Mouse (Mus musculus) MEL (cell line): ENCODE results near the gene Fam53b. TPM values are rescaled to one million over a fixed set of nuclear protein-coding genes. Genes with fewer than 3 reads are reported as not detected.

Experiments
- DNase-seq: peaks from one replicate; pipeline ENCODE4 v3.0.0; 2011; ENCODE audit warnings: low read depth, low spot score
- H3K27ac ChIP-seq: 2 replicates; pipeline ENCODE4 v1.5.1; 2012; ENCODE audit warnings: low read depth, mild to moderate bottlenecking, control low read depth, low read length, moderate library complexity; ENCODE audit not compliant: control insufficient read depth
- H3K27me3 ChIP-seq, 2 experiments: fragments of 150-350 bp in 1 of 2; sonication (generic) in 1 of 2; 2 replicates each; pipeline ENCODE4 v1.6.1; 2012; ENCODE audit warnings: low read length in 2 of 2, mild to moderate bottlenecking in 2 of 2, improper control_type of control experiment in 1 of 2, moderate library complexity in 1 of 2; ENCODE audit not compliant: insufficient read depth in 2 of 2, control insufficient read depth in 1 of 2
- H3K36me3 ChIP-seq, 2 experiments: 2 replicates each; pipeline ENCODE4 v1.6.1; 2012 to 2014; ENCODE audit warnings: low read length in 2 of 2, improper control_type of control experiment in 1 of 2, inconsistent platforms in 1 of 2, mild to moderate bottlenecking in 1 of 2; ENCODE audit not compliant: insufficient read depth in 2 of 2, control insufficient read depth in 1 of 2
- H3K4me1 ChIP-seq, 2 experiments: fragments of 150-350 bp in 1 of 2; sonication (generic) in 1 of 2; 2 replicates each; pipeline ENCODE4 v1.6.1; 2012; ENCODE audit warnings: low read length in 2 of 2, improper control_type of control experiment in 1 of 2, mild to moderate bottlenecking in 1 of 2; ENCODE audit not compliant: insufficient read depth in 2 of 2, control insufficient read depth in 1 of 2
- H3K4me3 ChIP-seq, 2 experiments: fragments of 150-350 bp in 1 of 2; sonication (generic) in 1 of 2; 2 replicates each; pipeline ENCODE4 v1.5.1; 2012; ENCODE audit warnings: low read depth in 2 of 2, low read length in 2 of 2, mild to moderate bottlenecking in 2 of 2, moderate library complexity in 2 of 2, control low read depth in 1 of 2, improper control_type of control experiment in 1 of 2; ENCODE audit not compliant: control insufficient read depth in 1 of 2, insufficient read depth in 1 of 2
- H3K79me2 ChIP-seq: 2 replicates; pipeline ENCODE4 v1.6.1; 2012; ENCODE audit warnings: mild to moderate bottlenecking, low read length, moderate library complexity; ENCODE audit not compliant: control insufficient read depth, poor library complexity, insufficient read depth
- H3K9ac ChIP-seq: 2 replicates; pipeline ENCODE4 v1.6.1; 2012; ENCODE audit warnings: low read depth, mild to moderate bottlenecking, control low read depth, low read length, moderate library complexity; ENCODE audit not compliant: control insufficient read depth, poor library complexity, severe bottlenecking
- H3K9me3 ChIP-seq: fragments of 150-350 bp; sonication (generic); replicated peaks from 2 replicates; pipeline ENCODE4 v1.6.1; 2012; ENCODE audit warnings: mild to moderate bottlenecking, low read length, improper control_type of control experiment, moderate library complexity; ENCODE audit not compliant: insufficient read depth
- BHLHE40 ChIP-seq: IDR thresholded peaks from 2 replicates; pipeline ENCODE4 v1.6.1; 2012; ENCODE audit warnings: low read depth, mild to moderate bottlenecking, inconsistent platforms, low read length, improper control_type of control experiment, borderline replicate concordance
- CHD2 ChIP-seq: IDR thresholded peaks from 2 replicates; pipeline ENCODE4 v1.6.1; 2011; ENCODE audit warnings: low read length, improper control_type of control experiment
- CTCF ChIP-seq, 3 experiments: IDR thresholded peaks in 2 of 3; conservative IDR thresholded peaks in 1 of 3; 2 replicates each; pipeline ENCODE4 v1.5.1; 2011 to 2012; ENCODE audit warnings: low read length in 3 of 3, low read depth in 2 of 3, mild to moderate bottlenecking in 2 of 3, improper control_type of control experiment in 1 of 3, inconsistent platforms in 1 of 3, mixed read lengths in 1 of 3, moderate library complexity in 1 of 3; ENCODE audit not compliant: control insufficient read depth in 1 of 3, insufficient read depth in 1 of 3, poor library complexity in 1 of 3, severe bottlenecking in 1 of 3
- E2F4 ChIP-seq: IDR thresholded peaks from 2 replicates; pipeline ENCODE4 v1.6.1; 2011; ENCODE audit warnings: low read depth, low read length, improper control_type of control experiment, borderline replicate concordance
- ETS1 ChIP-seq: IDR thresholded peaks from 2 replicates; pipeline ENCODE4 v1.6.1; 2012; ENCODE audit warnings: low read depth, mild to moderate bottlenecking, inconsistent platforms, low read length, improper control_type of control experiment, moderate library complexity
- GABPA ChIP-seq: IDR thresholded peaks from 2 replicates; pipeline ENCODE4 v1.6.1; 2012; ENCODE audit warnings: low read depth, mild to moderate bottlenecking, inconsistent platforms, low read length, improper control_type of control experiment, moderate library complexity
- JUND ChIP-seq: IDR thresholded peaks from 2 replicates; pipeline ENCODE4 v1.6.1; 2011; ENCODE audit warnings: low read depth, mild to moderate bottlenecking, improper control_type of control experiment, low read length
- MAX ChIP-seq: IDR thresholded peaks from 2 replicates; pipeline ENCODE4 v1.6.1; 2011; ENCODE audit warnings: low read length, improper control_type of control experiment
- MEF2A ChIP-seq: IDR thresholded peaks from 2 replicates; pipeline ENCODE4 v1.6.1; 2014; ENCODE audit warnings: low read depth, mild to moderate bottlenecking, inconsistent platforms, low read length, improper control_type of control experiment; ENCODE audit not compliant: poor library complexity, insufficient replicate concordance, severe bottlenecking; ENCODE audit errors: extremely low read depth
- MYB ChIP-seq: IDR thresholded peaks from 2 replicates; pipeline ENCODE4 v1.6.1; 2011; ENCODE audit warnings: mild to moderate bottlenecking, low read depth, low read length, improper control_type of control experiment
- POLR2A ChIP-seq, 2 experiments: IDR thresholded peaks; 2 replicates each; pipeline ENCODE4 v1.6.1; 2011 to 2012; ENCODE audit warnings: low read length in 2 of 2, mild to moderate bottlenecking in 2 of 2, control low read depth in 1 of 2, improper control_type of control experiment in 1 of 2, low read depth in 1 of 2, moderate library complexity in 1 of 2; ENCODE audit not compliant: control insufficient read depth in 1 of 2, insufficient read depth in 1 of 2, poor library complexity in 1 of 2
- POLR2AphosphoS2 ChIP-seq: IDR thresholded peaks from 2 replicates; pipeline ENCODE4 v1.6.1; 2011; ENCODE audit warnings: low read length, improper control_type of control experiment
- POLR2AphosphoS5 ChIP-seq: IDR thresholded peaks from 2 replicates; pipeline ENCODE4 v1.6.1; 2012; ENCODE audit warnings: low read depth, borderline replicate concordance, mild to moderate bottlenecking, inconsistent platforms, low read length, moderate library complexity, mixed read lengths
- RAD21 ChIP-seq: IDR thresholded peaks from 2 replicates; pipeline ENCODE4 v1.6.1; 2011; ENCODE audit warnings: mild to moderate bottlenecking, low read depth, low read length, improper control_type of control experiment
- TAL1 ChIP-seq: IDR thresholded peaks from 2 replicates; pipeline ENCODE4 v1.6.1; 2012; ENCODE audit warnings: mild to moderate bottlenecking, inconsistent platforms, low read length, moderate library complexity, mixed read lengths
- UBTF ChIP-seq: IDR thresholded peaks from 2 replicates; pipeline ENCODE4 v1.6.1; 2012; ENCODE audit warnings: low read depth, mild to moderate bottlenecking, inconsistent platforms, low read length, improper control_type of control experiment, moderate library complexity, borderline replicate concordance; ENCODE audit not compliant: insufficient read depth
- USF1 ChIP-seq: IDR thresholded peaks from 2 replicates; pipeline ENCODE4 v1.6.1; 2014; ENCODE audit warnings: low read depth, mild to moderate bottlenecking, inconsistent platforms, low read length, improper control_type of control experiment, moderate library complexity
- ZC3H11A ChIP-seq: IDR thresholded peaks from 2 replicates; pipeline ENCODE4 v1.6.1; 2012; ENCODE audit warnings: low read depth, mild to moderate bottlenecking, inconsistent platforms, low read length, improper control_type of control experiment
- ZKSCAN1 ChIP-seq: IDR thresholded peaks from 2 replicates; pipeline ENCODE4 v1.6.1; 2012; ENCODE audit warnings: low read depth, mild to moderate bottlenecking, inconsistent platforms, low read length, improper control_type of control experiment, moderate library complexity
- ZNF384 ChIP-seq: IDR thresholded peaks from 2 replicates; pipeline ENCODE4 v1.6.1; 2012; ENCODE audit warnings: low read depth, mild to moderate bottlenecking, inconsistent platforms, low read length, improper control_type of control experiment
- polyA plus RNA-seq, 2 experiments: library from polyadenylated mRNA; stranded (reverse) in 1 of 2; unstranded in 1 of 2; fragments of >175 nt in 1 of 2; fragments of >200 nt in 1 of 2; gene quantifications; 2 replicates each; pipeline versions ENCODE4 v1.2.1 to v1.2.4; 2012; ENCODE audit warnings: low replicate concordance in 2 of 2, low read depth in 1 of 2; ENCODE audit not compliant: insufficient read length in 2 of 2, insufficient read depth in 1 of 2, missing spikeins in 1 of 2
- total RNA-seq: library from RNA; depleted of rRNA; stranded (reverse); fragments of 300-350 nt; gene quantifications from 2 replicates; pipeline ENCODE4 v1.2.3, GENCODE M21; 2012

The Fam53b gene
- total and polyA plus RNA-seq, 3 experiments, result 7.9 to 15.4 TPM; not detected in 1

- TF ChIP-seq UBTF (no peak), GABPA (no peak)
- TF ChIP-seq, all 39 proteins: peak for 9
Measured at GRCm38 (mm10) chr7:132672481-132672959, 141.2 kb downstream of the Fam53b start (continued).

- TF ChIP-seq RAD21, result no peak
- no peak for TF ChIP-seq POLR2AphosphoS5
- TF ChIP-seq E2F4, result no peak
- no peak for TF ChIP-seq ZNF384
- TF ChIP-seq ETS1, result no peak
- TF ChIP-seq BHLHE40, result no peak
- no peak for TF ChIP-seq MAX
- TF ChIP-seq MYB, result no peak
- TF ChIP-seq USF1, result no peak
- no peak for TF ChIP-seq ZC3H11A
- no peak for TF ChIP-seq POLR2A (IDR thresholded peaks at IDR 0.05; ENCODE audit: control insufficient read depth in 1 of 2, insufficient read depth in 1 of 2, low read depth in 1 of 2, low read length in 2 of 2, poor library complexity in 1 of 2)
- no peak for TF ChIP-seq JUND
- no peak for TF ChIP-seq CTCF (IDR thresholded peaks at IDR 0.05 in 2 of 3, conservative IDR thresholded peaks at IDR 0.05 in 1 of 3; ENCODE audit: control insufficient read depth in 1 of 3, insufficient read depth in 1 of 3, low read depth in 2 of 3, low read length in 3 of 3, poor library complexity in 1 of 3, severe bottlenecking in 1 of 3)
- TF ChIP-seq TAL1, result no peak
- no peak for TF ChIP-seq CHD2
- TF ChIP-seq ZKSCAN1, result no peak
- TF ChIP-seq POLR2AphosphoS2, result no peak
- TF ChIP-seq MEF2A, result no peak
- no peaks in the 10 kb centered on the region for H3K9me3 ChIP-seq
Measured at GRCm38 (mm10) chr7:132670863-132671165, 142.9 kb downstream of the Fam53b start.

More at GRCm38 (mm10) chr7:132670863-132671165, 142.9 kb downstream of the Fam53b start:
- Histone ChIP-seq H3K79me2 (no peaks in the 10 kb centered on the region), H3K4me1 (peaks cover 9% of the 10 kb centered on the region in 2 experiments), H3K27me3 (no peaks in the 10 kb centered on the region), H3K4me3 (no peak overlapping the region), H3K27ac (no peak overlapping the region), H3K9ac (no peak overlapping the region), H3K36me3 (peaks cover 0 to 7% of the 10 kb centered on the region in 2 experiments; a peak in 2 of 4 replicates)
- DNase-seq, result no peak
